Mouse (Mus musculus) midbrain, embryonic 13.5 days (tissue): ENCODE measurements around the gene Adssl1. TPM values are rescaled to one million over a fixed set of nuclear protein-coding genes. Genes with fewer than 3 reads are reported as not detected.

Experiments used
- ATAC-seq: fragments of 200-750 bp; cut with Nextera tagmentation; 2 replicates; pipeline ENCODE4 v1.8.0; 2017; ENCODE audit warnings: mild to moderate bottlenecking, moderate TSS enrichment, moderate library complexity
- H3K27ac ChIP-seq: fragments of 300-500 bp; sonication (generic); 2 replicates; pipeline ENCODE4 v1.5.1; 2015; ENCODE audit warnings: inconsistent platforms, mild to moderate bottlenecking, moderate library complexity
- H3K27me3 ChIP-seq: fragments of 300-500 bp; sonication (generic); 2 replicates; pipeline ENCODE4 v1.6.1; 2015; ENCODE audit warnings: mild to moderate bottlenecking, inconsistent platforms
- H3K36me3 ChIP-seq: fragments of 300-500 bp; sonication (generic); 2 replicates; pipeline ENCODE4 v1.6.1; 2015; ENCODE audit warnings: mild to moderate bottlenecking, inconsistent platforms
- H3K4me1 ChIP-seq: fragments of 300-500 bp; sonication (generic); replicated peaks from 2 replicates; pipeline ENCODE4 v1.6.1; 2015; ENCODE audit warnings: inconsistent platforms
- H3K4me2 ChIP-seq: fragments of 300-500 bp; sonication (generic); replicated peaks from 2 replicates; pipeline ENCODE4 v1.6.1; 2015; ENCODE audit warnings: moderate library complexity, mild to moderate bottlenecking, inconsistent platforms
- H3K4me3 ChIP-seq: fragments of 300-500 bp; sonication (generic); replicated peaks from 2 replicates; pipeline ENCODE4 v1.5.1; 2015; ENCODE audit warnings: mild to moderate bottlenecking, inconsistent platforms
- H3K9ac ChIP-seq: fragments of 300-500 bp; sonication (generic); replicated peaks from 2 replicates; pipeline ENCODE4 v1.6.1; 2015; ENCODE audit warnings: mild to moderate bottlenecking, inconsistent platforms
- H3K9me3 ChIP-seq: fragments of 300-500 bp; sonication (generic); 2 replicates; pipeline ENCODE4 v1.6.1; 2016; ENCODE audit warnings: mild to moderate bottlenecking, inconsistent platforms
- WGBS: fragments of 180-500 bp; shearing (Covaris S2); methylation state at CpG from one replicate; pipeline ENCODE4 v1.1.7; 2015; 5-methylcytosine and 5-hydroxymethylcytosine counted together
- polyA plus RNA-seq: library from polyadenylated mRNA; unstranded; fragments of >200 nt; fragmentation: Nextera tagmentation; extraction: Ambion mirVana; gene quantifications from 2 replicates; pipeline ENCODE4 v1.2.1, GENCODE M21; 2015

Gene Adssl1
- polyA plus RNA-seq, 1 experiment from 2014 or later: 1.1 TPM

- H3K27ac ChIP-seq: no peak overlapping the region
- H3K36me3 ChIP-seq: no peaks in the 10 kb centered on the region
- 19% methylated on average over 8 of the region's 8 CpGs for WGBS
- H3K27me3 ChIP-seq: peaks cover 47% of the 10 kb centered on the region
- peak; percentile 76 for ATAC-seq
- H3K4me2 ChIP-seq: no peak overlapping the region
- no peak overlapping the region for H3K9ac ChIP-seq
- H3K4me1 ChIP-seq: peaks cover 27% of the 10 kb centered on the region
- no peak overlapping the region for H3K4me3 ChIP-seq
- no peaks in the 10 kb centered on the region for H3K9me3 ChIP-seq
Observed at GRCm38 (mm10) chr12:112617898-112618380, 1.9 kb upstream of the Adssl1 start.

- ATAC-seq: no peak
- WGBS: 30% methylated on average over 13 of the region's 13 CpGs
- no peaks in the 10 kb centered on the region for H3K9me3 ChIP-seq
- H3K36me3 ChIP-seq: no peaks in the 10 kb centered on the region
- peak overlapping the region; percentile 54 for H3K4me3 ChIP-seq
- no peak overlapping the region for H3K9ac ChIP-seq
- peaks cover 49% of the 10 kb centered on the region for H3K27me3 ChIP-seq
- peaks cover 27% of the 10 kb centered on the region for H3K4me1 ChIP-seq
- H3K27ac ChIP-seq: no peak overlapping the region
- H3K4me2 ChIP-seq: peak overlapping the region; percentile 97
Observed at GRCm38 (mm10) chr12:112618981-112619685, 712 bp upstream of the Adssl1 start.

- peak; percentile 18; the same call in 1 of the 2 replicates for ATAC-seq
Observed at GRCm38 (mm10) chr12:112620354-112621061, 663 bp downstream of the Adssl1 start.

GRCm38 (mm10) chr12:112621900-112622299 is 2.1 kb downstream of the Adssl1 start:
- Histone ChIP-seq H3K4me3 (no peak overlapping the region), H3K27ac (no peak overlapping the region), H3K4me1 (peaks cover 27% of the 10 kb centered on the region), H3K36me3 (no peaks in the 10 kb centered on the region), H3K9ac (no peak overlapping the region), H3K27me3 (peaks cover 49% of the 10 kb centered on the region), H3K9me3 (no peaks in the 10 kb centered on the region), H3K4me2 (no peak overlapping the region)
- WGBS: 88% methylated on average over 3 of the region's 3 CpGs
- ATAC-seq: no peak

More at GRCm38 (mm10) chr12:112620354-112621061, 663 bp downstream of the Adssl1 start:
- Histone ChIP-seq H3K4me2 (peak overlapping the region; percentile 97), H3K4me1 (peaks cover 27% of the 10 kb centered on the region), H3K27ac (no peak overlapping the region), H3K9me3 (no peaks in the 10 kb centered on the region), H3K27me3 (peaks cover 49% of the 10 kb centered on the region), H3K9ac (peak overlapping the region; percentile 73), H3K4me3 (peak overlapping the region; percentile 54), H3K36me3 (no peaks in the 10 kb centered on the region)
- 14% methylated on average over 16 of the region's 16 CpGs for WGBS

- peaks cover 23% of the 10 kb centered on the region for H3K4me1 ChIP-seq
- peak; percentile 32 for ATAC-seq
- no peak overlapping the region for H3K27ac ChIP-seq
- WGBS: 16% methylated on average over 2 of the region's 2 CpGs
- no peak overlapping the region for H3K9ac ChIP-seq
- H3K4me3 ChIP-seq: no peak overlapping the region
- no peaks in the 10 kb centered on the region for H3K9me3 ChIP-seq
- no peak overlapping the region for H3K4me2 ChIP-seq
- peaks cover 43% of the 10 kb centered on the region for H3K27me3 ChIP-seq
- H3K36me3 ChIP-seq: no peaks in the 10 kb centered on the region
Observed at GRCm38 (mm10) chr12:112623742-112624141, 3.9 kb downstream of the Adssl1 start.

GRCm38 (mm10) chr12:112625700-112626099 is 5.9 kb downstream of the Adssl1 start:
- WGBS: 87% methylated on average over 4 of the region's 4 CpGs
- Histone ChIP-seq H3K4me3 (no peak overlapping the region), H3K36me3 (no peaks in the 10 kb centered on the region), H3K9ac (no peak overlapping the region), H3K4me2 (no peak overlapping the region), H3K9me3 (no peaks in the 10 kb centered on the region), H3K27me3 (peaks cover 25% of the 10 kb centered on the region), H3K4me1 (peaks cover 13% of the 10 kb centered on the region), H3K27ac (no peak overlapping the region)
- no peak for ATAC-seq

- H3K36me3 ChIP-seq: no peaks in the 10 kb centered on the region
- H3K4me3 ChIP-seq: no peak overlapping the region
- no peak overlapping the region for H3K4me2 ChIP-seq
- H3K4me1 ChIP-seq: peaks cover 11% of the 10 kb centered on the region
- H3K9ac ChIP-seq: no peak overlapping the region
- peaks cover 17% of the 10 kb centered on the region for H3K27me3 ChIP-seq
- WGBS: 79% methylated on average over 6 of the region's 6 CpGs
- no peak for ATAC-seq
- no peak overlapping the region for H3K27ac ChIP-seq
- H3K9me3 ChIP-seq: no peaks in the 10 kb centered on the region
Observed at GRCm38 (mm10) chr12:112626455-112626854, 6.6 kb downstream of the Adssl1 start.

GRCm38 (mm10) chr12:112627097-112627881 is 7.4 kb downstream of the Adssl1 start:
- H3K36me3 ChIP-seq: no peaks in the 10 kb centered on the region
- H3K9ac ChIP-seq: no peak overlapping the region
- peaks cover 11% of the 10 kb centered on the region for H3K4me1 ChIP-seq
- H3K27ac ChIP-seq: no peak overlapping the region
- no peak overlapping the region for H3K4me2 ChIP-seq
- no peak for ATAC-seq
- H3K9me3 ChIP-seq: no peaks in the 10 kb centered on the region
- WGBS: 68% methylated on average over 7 of the region's 7 CpGs
- H3K4me3 ChIP-seq: no peak overlapping the region
- H3K27me3 ChIP-seq: peaks cover 9% of the 10 kb centered on the region

GRCm38 (mm10) chr12:112628197-112628596 is 8.4 kb downstream of the Adssl1 start:
- WGBS: 91% methylated on average over 6 of the region's 6 CpGs
- ATAC-seq: no peak

GRCm38 (mm10) chr12:112628928-112629721 is 9.3 kb downstream of the Adssl1 start:
- Histone ChIP-seq H3K4me1 (peaks cover 11% of the 10 kb centered on the region), H3K36me3 (no peaks in the 10 kb centered on the region), H3K9me3 (no peaks in the 10 kb centered on the region), H3K27ac (no peak overlapping the region), H3K27me3 (no peaks in the 10 kb centered on the region), H3K4me2 (peak overlapping the region; percentile 47), H3K4me3 (peak overlapping the region; percentile 15; the same call in 1 of the 2 replicates), H3K9ac (0 out of 2 replicates have a peak overlapping the region, but pooled peaks have one; percentile 28)
- ATAC-seq: peak; percentile 68
- 35% methylated on average over 19 of the region's 19 CpGs for WGBS

More at GRCm38 (mm10) chr12:112628197-112628596, 8.4 kb downstream of the Adssl1 start:
- Histone ChIP-seq H3K9me3 (no peaks in the 10 kb centered on the region), H3K27ac (no peak overlapping the region), H3K36me3 (no peaks in the 10 kb centered on the region), H3K9ac (no peak overlapping the region), H3K4me1 (peaks cover 11% of the 10 kb centered on the region), H3K4me3 (no peak overlapping the region), H3K4me2 (no peak overlapping the region), H3K27me3 (no peaks in the 10 kb centered on the region)

- no peak overlapping the region for H3K27ac ChIP-seq
Observed at GRCm38 (mm10) chr12:112630029-112630428, 10.2 kb downstream of the Adssl1 start.

More at GRCm38 (mm10) chr12:112630029-112630428, 10.2 kb downstream of the Adssl1 start:
- Histone ChIP-seq H3K36me3 (no peaks in the 10 kb centered on the region), H3K4me2 (no peak overlapping the region), H3K9me3 (no peaks in the 10 kb centered on the region), H3K4me1 (peaks cover 11% of the 10 kb centered on the region), H3K27me3 (no peaks in the 10 kb centered on the region), H3K9ac (no peak overlapping the region), H3K4me3 (no peak overlapping the region)
- WGBS: 96% methylated on average over 12 of the region's 12 CpGs
- ATAC-seq: no peak
